Mouse (Mus musculus) heart, postnatal 0 days (tissue): ENCODE measurements at regions not wholly inside any gene's neighbourhood (a gene's known extent, or its start where the extent isn't known, plus 50 kb on each side); places are given as distances from the start of the nearest gene placed in this dataset.

Experiments
- CTCF ChIP-seq: IDR thresholded peaks from 2 replicates; pipeline ENCODE4 v1.5.1; 2016; ENCODE audit warnings: antibody characterized with exemption, control low read depth, low read depth
- EP300 ChIP-seq: IDR thresholded peaks from 2 replicates; pipeline ENCODE4 v1.6.1; 2016; ENCODE audit warnings: antibody characterized with exemption, low read depth

DNA sequence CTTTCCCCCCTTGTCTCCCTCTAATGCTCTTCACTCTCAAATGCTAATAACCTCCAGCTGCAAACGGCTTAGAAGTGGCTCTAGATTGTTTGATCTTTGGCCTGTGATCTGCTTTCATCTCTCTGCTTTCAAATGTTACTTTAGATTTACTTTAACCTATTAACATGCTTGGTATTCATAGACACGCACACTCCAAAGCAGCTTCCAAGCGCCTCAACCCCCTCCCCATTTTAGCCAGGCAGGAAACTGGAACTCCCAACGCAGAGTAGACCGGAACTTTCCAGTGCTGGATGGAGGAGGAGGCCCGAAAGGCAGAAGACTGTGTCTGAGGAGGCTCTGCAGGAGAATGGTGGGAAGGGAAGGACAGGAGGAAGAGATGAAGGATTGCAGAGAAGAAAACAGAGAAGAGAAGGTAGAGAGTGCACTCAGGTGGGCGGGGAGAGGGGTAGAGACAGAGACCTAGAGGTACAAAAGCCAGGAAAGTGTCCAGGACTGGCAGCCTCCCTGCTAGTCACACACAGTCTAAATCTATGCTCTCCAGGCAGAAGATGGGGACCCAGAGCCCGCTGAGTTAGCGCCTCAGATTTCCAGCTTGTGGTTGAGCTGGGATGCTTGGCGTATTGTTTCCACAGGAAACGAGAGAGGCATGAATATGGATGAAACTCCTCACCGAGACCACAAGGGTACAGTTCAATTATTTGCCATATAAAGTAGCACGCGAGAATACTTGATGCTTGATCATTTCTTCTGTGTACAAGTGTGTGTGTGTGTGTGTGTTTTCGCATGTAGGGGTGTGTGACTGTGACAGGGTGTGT is 167.6 kb upstream of the Gm4791 start:
- TF ChIP-seq CTCF (no peak), EP300 (no peak)
